Mouse (Mus musculus): ENCODE measurements around the gene Vstm2l. TPM values are rescaled to one million over a fixed set of nuclear protein-coding genes. Genes with fewer than 3 reads are reported as not detected.

Vstm2l gene
- total RNA-seq, 2 experiments from 2014 or later, result 171 to 184 TPM

- DNase-seq (ENCODE audit: low spot score in 2 of 2), result no peak
These were observed 74.2 kb downstream of the Vstm2l start for GRCm38 (mm10) chr2:157988416-157989190.

- no peak for DNase-seq (ENCODE audit: low spot score in 2 of 2)
These were observed 75.5 kb downstream of the Vstm2l start for GRCm38 (mm10) chr2:157989946-157990345.

GRCm38 (mm10) chr2:157991026-157991425, 76.6 kb downstream of the Vstm2l start:
- DNase-seq (ENCODE audit: low spot score in 2 of 2), result no peak

- no peak for DNase-seq (ENCODE audit: low spot score in 2 of 2)
These were observed 78.0 kb downstream of the Vstm2l start for GRCm38 (mm10) chr2:157992501-157992900.

Other genes starting within 250 kb of the Vstm2l start
- 10 to 100 TPM; 30.7 to 35.2 TPM for gene Ctnnbl1, start 177.3 kb upstream of the Vstm2l start, total RNA-seq (2021)
- 10 to 100 TPM; 21.0 to 23.5 TPM for gene Tti1, start 113.8 kb downstream of the Vstm2l start, total RNA-seq (2021)
- gene Rprd1b, start 113.8 kb downstream of the Vstm2l start, total RNA-seq (2021), result 10 to 100 TPM; 74.0 to 79.9 TPM
- gene Tgm2, start 231.8 kb downstream of the Vstm2l start, total RNA-seq (2021), result 10 to 100 TPM; 10.7 to 10.8 TPM